Mouse (Mus musculus) cerebellum, adult 2 months (tissue): ENCODE measurements around the gene Rgs3.

ENCODE experiments used
- CTCF ChIP-seq: fragments of 200-500 bp; IDR thresholded peaks from 2 replicates; pipeline ENCODE4 v1.5.1; 2011; ENCODE audit warnings: low read depth, mild to moderate bottlenecking, control low read depth, low read length, moderate library complexity, borderline replicate concordance; ENCODE audit not compliant: insufficient read depth
- POLR2A ChIP-seq: fragments of 200-500 bp; IDR thresholded peaks from 2 replicates; pipeline ENCODE4 v1.6.1; 2011; ENCODE audit warnings: low read length, control low read depth, borderline replicate concordance; ENCODE audit not compliant: insufficient read depth

- TF ChIP-seq POLR2A, result no peak
- TF ChIP-seq CTCF, result no peak
Measured at GRCm38 (mm10) chr4:62517538-62518415, 41.9 kb upstream of the Rgs3 start.
